Mouse (Mus musculus) erythroblast, embryonic 14.5 days (primary cell): Measurements from ENCODE around the gene Ctns. TPM values are rescaled to one million over a fixed set of nuclear protein-coding genes. Genes with fewer than 3 reads are reported as not detected.

ENCODE experiments used
- H3K27me3 ChIP-seq: 2 replicates; pipeline ENCODE4 v1.6.1; 2012; ENCODE audit warnings: inconsistent platforms; ENCODE audit not compliant: control insufficient read depth
- H3K36me3 ChIP-seq: 2 replicates; pipeline ENCODE4 v1.6.1; 2012; ENCODE audit warnings: mild to moderate bottlenecking, inconsistent platforms; ENCODE audit not compliant: control insufficient read depth
- H3K4me1 ChIP-seq: 2 replicates; pipeline ENCODE4 v1.6.1; 2012; ENCODE audit warnings: inconsistent platforms; ENCODE audit not compliant: control insufficient read depth
- H3K4me3 ChIP-seq: replicated peaks from 2 replicates; pipeline ENCODE3; 2012; ENCODE audit warnings: moderate library complexity, mild to moderate bottlenecking, inconsistent platforms
- H3K9me3 ChIP-seq: 2 replicates; pipeline ENCODE4 v1.6.1; 2012; ENCODE audit warnings: low read length, inconsistent platforms, mixed read lengths; ENCODE audit not compliant: control insufficient read depth
- GATA1 ChIP-seq: IDR thresholded peaks from 2 replicates; pipeline ENCODE4 v1.6.1; 2012; ENCODE audit warnings: low read length, inconsistent platforms, mixed read lengths
- TAL1 ChIP-seq: IDR thresholded peaks from 3 replicates; pipeline ENCODE4 v1.6.1; 2012; ENCODE audit warnings: low read length, inconsistent platforms, mixed read lengths
- polyA plus RNA-seq: library from polyadenylated mRNA; stranded (reverse); fragments of >175 nt; gene quantifications from 2 replicates; pipeline ENCODE4 v1.2.3, GENCODE M21; 2012

Ctns gene
- polyA plus RNA-seq, 1 experiment: 0.35 TPM

DNA sequence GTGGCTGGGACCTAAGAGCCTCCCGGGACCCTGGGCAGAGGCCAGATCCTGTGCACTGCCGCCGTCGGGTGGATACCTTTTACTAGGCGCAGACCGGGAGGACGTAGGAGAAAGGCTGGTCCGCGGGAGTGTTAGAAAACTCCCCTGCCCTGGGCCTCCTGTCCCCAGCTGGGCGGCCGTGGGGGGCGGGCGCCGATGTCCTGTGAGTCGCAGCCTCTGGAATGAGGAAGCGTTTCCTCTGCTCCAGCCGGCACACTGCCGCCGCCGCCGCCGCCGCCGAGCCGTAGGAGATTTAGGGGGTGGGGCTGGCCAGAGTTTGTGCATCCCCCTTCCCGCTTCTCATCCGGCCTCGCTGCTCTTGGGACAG is 21.4 kb downstream of the Ctns start:
- no peaks in the 10 kb centered on the region for H3K27me3 ChIP-seq
- H3K4me3 ChIP-seq: peak overlapping the region; percentile 99
- peaks cover 32% of the 10 kb centered on the region for H3K36me3 ChIP-seq
- TF ChIP-seq TAL1 (no peak), GATA1 (no peak)
- H3K9me3 ChIP-seq: no peaks in the 10 kb centered on the region
- peaks cover 46% of the 10 kb centered on the region for H3K4me1 ChIP-seq

DNA sequence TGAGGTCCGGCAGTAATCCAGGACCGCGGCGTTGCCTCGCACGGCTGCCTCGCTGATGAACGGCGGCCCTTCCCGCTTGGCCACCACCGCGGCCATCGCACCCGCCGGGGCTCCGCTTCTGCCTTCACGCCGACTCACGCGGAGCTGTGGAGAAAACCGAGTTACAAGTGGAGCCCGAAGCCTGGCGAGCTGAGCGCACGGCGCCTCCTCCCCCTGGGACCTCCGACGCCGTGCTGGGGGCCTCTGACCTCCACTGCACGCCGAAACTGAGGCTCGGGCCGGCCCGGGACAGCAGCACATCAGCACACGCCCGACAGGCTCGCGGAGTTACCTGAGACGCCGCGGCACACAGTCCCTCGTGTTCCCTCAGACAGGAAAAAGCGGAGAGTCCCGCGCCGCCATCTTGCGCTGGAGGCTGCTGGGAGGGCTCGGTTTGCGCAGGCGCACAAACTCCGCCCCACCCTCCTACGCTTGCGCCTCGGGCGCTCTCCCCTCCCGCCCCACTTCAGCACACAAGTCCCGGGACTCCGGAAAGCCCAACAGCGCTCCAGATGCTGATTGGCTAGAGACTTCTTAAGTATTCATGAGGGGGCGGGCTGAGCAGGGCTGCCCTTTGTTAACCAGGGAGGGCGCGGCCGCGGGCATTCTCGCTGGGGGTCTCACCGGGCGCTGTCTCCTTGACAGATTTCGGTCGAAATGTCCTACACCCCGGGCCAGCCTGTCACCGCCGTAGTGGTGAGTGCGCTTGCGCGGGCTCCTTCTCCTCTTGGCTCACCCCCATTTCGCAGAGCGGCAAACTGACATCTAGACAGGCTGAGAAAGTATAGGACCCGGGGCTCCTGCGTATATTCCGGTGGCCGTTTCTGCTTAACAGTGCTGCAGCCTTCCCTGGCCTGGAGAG is 22.0 kb downstream of the Ctns start, which contains the start of the genes Emc6 and Tax1bp3:
Gene Emc6, minus strand, starts transcription at position 430 of the 901 bp plus-strand sequence.
Gene Tax1bp3, plus strand, starts transcription at position 476 of the 901 bp plus-strand sequence.
- Histone ChIP-seq H3K4me3 (peak within 1 kb of the TSS; percentile 99), H3K27me3 (no peaks in the 10 kb centered on the region), H3K4me1 (peaks cover 48% of the 10 kb centered on the region), H3K36me3 (peaks cover 37% of the 10 kb centered on the region), H3K9me3 (no peaks in the 10 kb centered on the region)
- TF ChIP-seq TAL1 (no peak), GATA1 (no peak)

DNA sequence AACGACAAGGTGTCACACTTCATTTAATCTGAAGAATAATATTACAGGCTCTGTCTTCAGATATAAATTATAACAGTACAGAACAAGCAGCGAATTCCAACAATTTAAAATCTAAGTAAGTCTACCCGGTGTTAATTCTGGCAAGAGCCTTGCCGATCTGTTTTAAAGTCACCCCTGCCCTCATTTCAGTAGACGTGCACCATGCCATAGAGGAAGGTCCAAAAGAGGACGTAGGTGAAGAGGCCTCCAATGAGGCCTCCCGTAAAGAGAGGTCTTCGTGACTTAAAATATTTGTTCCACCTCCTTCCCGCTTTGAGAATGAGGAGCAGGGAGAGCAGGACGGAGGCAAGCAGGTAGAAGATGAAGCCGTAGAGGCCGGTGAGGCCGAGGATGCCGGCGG is 22.7 kb downstream of the Ctns start:
- Histone ChIP-seq H3K27me3 (no peaks in the 10 kb centered on the region), H3K4me1 (peaks cover 54% of the 10 kb centered on the region), H3K9me3 (no peaks in the 10 kb centered on the region), H3K4me3 (peak overlapping the region; percentile 99), H3K36me3 (peaks cover 43% of the 10 kb centered on the region)
- TF ChIP-seq GATA1 (no peak), TAL1 (no peak)

DNA sequence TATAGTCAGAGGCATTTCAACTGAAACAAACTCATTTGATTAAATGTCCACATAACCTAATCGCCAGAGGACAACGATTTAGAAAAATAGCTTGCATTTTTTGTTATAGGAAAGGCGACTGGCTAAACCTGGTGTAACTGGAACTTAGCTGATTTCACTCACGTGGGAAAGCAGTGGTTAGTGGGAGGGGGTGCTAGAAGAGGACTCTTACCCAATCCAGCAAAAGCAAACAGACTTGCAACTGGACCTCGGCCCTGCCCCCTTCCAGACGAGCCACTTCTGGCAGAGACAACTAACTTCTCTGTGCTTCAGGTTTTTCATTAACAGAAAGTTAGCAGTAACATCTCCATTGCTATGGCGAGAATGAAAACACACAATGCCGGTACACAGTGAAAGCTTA is 23.2 kb downstream of the Ctns start:
- H3K9me3 ChIP-seq: no peaks in the 10 kb centered on the region
- peak overlapping the region; percentile 99 for H3K4me3 ChIP-seq
- peaks cover 46% of the 10 kb centered on the region for H3K36me3 ChIP-seq
- peaks cover 56% of the 10 kb centered on the region for H3K4me1 ChIP-seq
- H3K27me3 ChIP-seq: no peaks in the 10 kb centered on the region
- no peak for TF ChIP-seq TAL1
- TF ChIP-seq GATA1: no peak

DNA sequence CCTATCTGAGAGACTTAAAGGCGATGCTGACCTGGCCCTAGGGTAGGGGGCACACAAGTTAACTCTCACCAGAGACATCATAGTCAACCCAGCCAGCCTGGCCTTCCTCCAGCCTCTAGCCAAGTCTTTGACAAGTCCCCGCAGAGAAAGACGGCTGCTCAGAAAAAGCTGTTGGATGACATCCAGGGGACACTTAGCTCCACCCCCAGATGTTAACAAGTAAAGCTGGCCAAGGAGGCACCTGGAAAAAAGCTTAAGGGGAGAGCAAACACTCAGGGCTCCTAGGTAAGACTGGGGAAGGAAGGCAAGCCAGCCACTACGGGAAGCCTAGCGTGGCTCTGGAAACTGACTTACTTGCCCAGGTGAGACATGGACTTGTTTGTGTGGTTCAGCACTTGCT is 26.7 kb downstream of the Ctns start:
- Histone ChIP-seq H3K4me3 (no peak overlapping the region), H3K4me1 (peaks cover 37% of the 10 kb centered on the region), H3K9me3 (no peaks in the 10 kb centered on the region), H3K36me3 (peaks cover 51% of the 10 kb centered on the region), H3K27me3 (no peaks in the 10 kb centered on the region)
- TF ChIP-seq TAL1 (no peak), GATA1 (no peak)

DNA sequence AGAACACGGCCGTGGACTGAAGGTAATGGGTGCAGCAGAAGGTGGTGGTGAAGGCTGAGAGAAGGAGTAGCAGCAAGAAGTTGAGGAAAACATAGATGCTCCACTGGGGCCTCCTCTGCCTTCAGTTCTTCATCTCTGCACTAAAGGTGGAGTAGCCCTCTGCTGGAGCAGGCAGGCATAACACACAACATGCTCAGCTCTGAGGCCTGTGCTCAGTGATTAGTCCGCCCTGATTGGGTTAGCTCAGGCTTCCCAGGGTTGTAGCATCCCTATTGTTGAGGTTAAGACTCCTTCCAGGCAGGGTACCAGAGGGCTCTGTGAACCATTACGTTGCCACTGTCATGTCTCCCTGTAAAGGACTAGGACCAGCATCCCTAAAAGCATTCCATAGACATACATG is 29.6 kb downstream of the Ctns start:
- no peaks in the 10 kb centered on the region for H3K27me3 ChIP-seq
- peaks cover 18% of the 10 kb centered on the region for H3K4me1 ChIP-seq
- H3K4me3 ChIP-seq: no peak overlapping the region
- TF ChIP-seq TAL1 (no peak), GATA1 (no peak)
- H3K9me3 ChIP-seq: no peaks in the 10 kb centered on the region
- peaks cover 41% of the 10 kb centered on the region for H3K36me3 ChIP-seq

DNA sequence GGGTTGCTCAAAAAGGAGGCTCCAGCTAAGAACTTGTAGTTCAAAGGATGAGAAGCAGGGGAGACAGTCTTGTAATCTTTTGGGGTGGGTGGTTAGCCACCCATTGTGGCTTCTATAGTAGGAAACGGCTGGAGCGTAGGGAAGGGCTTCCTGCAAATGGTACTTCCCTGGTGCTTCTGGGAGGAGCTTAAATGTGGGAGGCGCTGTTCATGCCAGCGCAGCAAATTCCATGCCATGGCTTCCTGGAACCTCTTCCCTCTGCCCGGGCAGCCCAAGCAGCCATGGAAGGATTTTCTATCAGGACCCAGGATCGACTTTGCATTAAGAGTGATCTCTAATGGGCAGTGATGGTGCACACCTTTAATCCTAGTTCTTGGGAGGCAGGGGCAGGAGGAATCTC is 30.3 kb downstream of the Ctns start:
- H3K27me3 ChIP-seq: no peaks in the 10 kb centered on the region
- H3K4me1 ChIP-seq: peaks cover 18% of the 10 kb centered on the region
- no peak for TF ChIP-seq TAL1
- TF ChIP-seq GATA1: no peak
- H3K36me3 ChIP-seq: peaks cover 34% of the 10 kb centered on the region
- no peak overlapping the region for H3K4me3 ChIP-seq
- no peaks in the 10 kb centered on the region for H3K9me3 ChIP-seq

DNA sequence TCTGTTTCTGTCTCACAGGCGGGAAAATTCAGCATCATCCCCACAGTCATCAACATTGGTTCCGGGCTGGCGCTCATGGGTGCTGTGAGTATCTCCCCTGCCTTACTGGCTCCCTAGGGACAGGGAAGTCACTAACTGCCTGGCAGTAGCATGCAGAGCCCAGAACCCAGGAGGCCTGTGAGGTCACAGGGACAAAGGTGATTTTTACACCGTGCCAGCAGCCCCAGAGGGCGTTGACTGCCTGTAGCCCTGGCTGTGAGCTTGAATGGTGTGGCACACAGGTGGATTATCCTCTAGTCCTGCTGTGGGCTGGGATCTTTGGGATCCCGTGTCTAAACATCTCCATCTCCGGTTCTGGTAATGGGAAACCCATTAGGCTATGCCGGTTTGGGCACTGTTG is 30.8 kb downstream of the Ctns start:
- peaks cover 30% of the 10 kb centered on the region for H3K36me3 ChIP-seq
- no peaks in the 10 kb centered on the region for H3K9me3 ChIP-seq
- H3K4me1 ChIP-seq: peaks cover 16% of the 10 kb centered on the region
- no peaks in the 10 kb centered on the region for H3K27me3 ChIP-seq
- H3K4me3 ChIP-seq: no peak overlapping the region
- TF ChIP-seq GATA1 (no peak), TAL1 (no peak)

DNA sequence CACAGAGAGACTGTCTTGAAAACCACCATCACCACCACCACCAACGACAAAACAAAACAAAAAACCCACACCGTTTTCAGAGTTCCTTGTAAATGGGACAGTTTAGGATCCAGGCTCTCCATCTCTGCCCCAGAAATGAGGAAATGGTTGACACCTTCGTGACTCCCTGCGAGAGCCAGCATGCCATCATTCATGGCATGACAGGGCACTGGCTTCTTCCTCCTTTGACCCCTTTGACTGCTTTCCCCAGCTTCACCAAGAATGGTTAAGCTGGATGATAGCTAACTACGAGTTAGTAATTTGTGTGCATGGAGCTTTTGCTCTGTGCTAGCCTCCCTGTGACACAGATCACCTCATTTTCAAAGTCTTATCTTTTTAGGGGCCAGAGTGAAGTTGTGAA is 36.6 kb downstream of the Ctns start:
- H3K9me3 ChIP-seq: no peaks in the 10 kb centered on the region
- H3K36me3 ChIP-seq: no peaks in the 10 kb centered on the region
- H3K4me3 ChIP-seq: no peak overlapping the region
- no peak for TF ChIP-seq TAL1
- TF ChIP-seq GATA1: no peak
- H3K4me1 ChIP-seq: peaks cover 4% of the 10 kb centered on the region
- peaks cover 42% of the 10 kb centered on the region for H3K27me3 ChIP-seq
